23 mouse cellular contexts compared by ENCODE assay signal in the genomic region with DNA sequence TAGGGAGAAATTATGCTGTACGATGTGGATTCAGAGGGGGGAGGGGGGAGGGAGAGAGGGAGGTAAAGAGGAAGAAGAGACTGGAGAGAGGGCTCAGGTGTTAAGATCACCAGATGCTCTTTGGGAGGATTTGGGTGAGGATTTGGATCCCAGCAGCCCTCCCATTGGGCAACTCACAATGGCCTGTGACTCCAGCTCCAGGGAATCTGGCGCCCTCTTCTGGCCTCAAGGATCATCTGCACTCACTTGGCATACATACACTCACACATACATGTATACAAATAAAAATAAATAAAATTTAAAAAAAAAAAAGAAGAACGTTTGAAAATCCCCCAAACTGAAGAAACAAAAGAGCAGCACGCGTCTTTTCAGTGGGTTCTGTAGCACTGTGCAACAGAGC. TPM values are rescaled to one million over a fixed set of nuclear protein-coding genes. Genes with fewer than 3 reads are reported as not detected.
DNase-seq lines count a peak whose midpoint lies in the region; ATAC-seq and TF ChIP-seq lines count a peak whose summit lies in the region.
"Had no signal": no experiment of that assay in that cellular context is flagged by ENCODE, and none has a peak within 500 bp of the region (broad histone marks: within the 10 kb centered on the region; RNA-seq: fewer than 3 reads in every experiment).

No protein-coding gene starts in this region.

- H3K4me3 ChIP-seq in forebrain, postnatal 0 days (ENCODE audit: low read depth, low read length): no peak overlapping the region
- no peak overlapping the region for H3K4me3 ChIP-seq in forebrain, embryonic 10.5 days
- H3K4me3 ChIP-seq in liver, embryonic 14.5 days (ENCODE audit: insufficient read depth in 1 of 2, low read depth in 2 of 2, low read length in 2 of 2): no peak overlapping the region
- no peak overlapping the region for H3K4me3 ChIP-seq in liver, embryonic 12.5 days
- H3K4me3 ChIP-seq in ES-Bruce4 (ENCODE audit: low read depth, low read length): no peak overlapping the region
- no peak overlapping the region for H3K4me3 ChIP-seq in bone marrow, adult 2 months (replicated peaks; ENCODE audit: control insufficient read depth, low read depth, low read length)
- no peak overlapping the region for H3K4me3 ChIP-seq in limb, embryonic 10.5 days
- H3K4me3 ChIP-seq: limb, embryonic 13.5 days; neural tube, embryonic 12.5 days had no signal

- H3K27me3 ChIP-seq in forebrain, postnatal 0 days (ENCODE audit: insufficient read depth, low read length): no peaks in the 10 kb centered on the region
- no peaks in the 10 kb centered on the region for H3K27me3 ChIP-seq in forebrain, embryonic 10.5 days (ENCODE audit: poor library complexity, severe bottlenecking)
- no peaks in the 10 kb centered on the region for H3K27me3 ChIP-seq in liver, embryonic 14.5 days (ENCODE audit: control insufficient read depth, insufficient read depth, low read length)
- 0 out of 2 replicates have a peak, but pooled peaks cover 5% of the 10 kb centered on the region for H3K27me3 ChIP-seq in liver, embryonic 12.5 days (replicated peaks)
- H3K27me3 ChIP-seq in ES-Bruce4 (ENCODE audit: control insufficient read depth, insufficient read depth, low read length, poor library complexity, severe bottlenecking): no peaks in the 10 kb centered on the region
- H3K27me3 ChIP-seq in limb, embryonic 10.5 days (ENCODE audit: low read depth, poor library complexity, severe bottlenecking): no peaks in the 10 kb centered on the region
- H3K27me3 ChIP-seq: CH12.LX; limb, embryonic 13.5 days; neural tube, embryonic 12.5 days had no signal

- H3K27ac ChIP-seq in forebrain, postnatal 0 days (ENCODE audit: low read depth, low read length): no peak overlapping the region; the same call in 1 of the 2 replicates
- no peak overlapping the region for H3K27ac ChIP-seq in forebrain, embryonic 10.5 days
- no peak overlapping the region for H3K27ac ChIP-seq in liver, embryonic 14.5 days
- no peak overlapping the region for H3K27ac ChIP-seq in liver, embryonic 12.5 days
- no peak overlapping the region for H3K27ac ChIP-seq in ES-Bruce4 (ENCODE audit: insufficient read depth, low read length)
- H3K27ac ChIP-seq in bone marrow, adult 2 months (ENCODE audit: control insufficient read depth, insufficient read depth, low read depth, low read length, poor library complexity): no peak overlapping the region
- H3K27ac ChIP-seq in limb, embryonic 10.5 days: no peak overlapping the region
- H3K27ac ChIP-seq: limb, embryonic 13.5 days; neural tube, embryonic 12.5 days had no signal

- TF ChIP-seq EP300 in liver, embryonic 14.5 days (IDR thresholded peaks at IDR 0.05; ENCODE audit: low read depth): no peak
- no peak for TF ChIP-seq EP300 in ES-Bruce4 (IDR thresholded peaks at IDR 0.05; ENCODE audit: insufficient read depth, low read depth, low read length)

- no peak overlapping the region for H3K4me2 ChIP-seq in forebrain, postnatal 0 days (ENCODE audit: low read depth)
- no peak overlapping the region for H3K4me2 ChIP-seq in liver, embryonic 14.5 days (ENCODE audit: low read depth)
- no peak overlapping the region for H3K4me2 ChIP-seq in liver, embryonic 12.5 days
- H3K4me2 ChIP-seq: heart, embryonic 11.5 days; limb, embryonic 13.5 days; midbrain, embryonic 11.5 days; neural tube, embryonic 12.5 days had no signal

- no peaks in the 10 kb centered on the region for H3K4me1 ChIP-seq in forebrain, postnatal 0 days (ENCODE audit: insufficient read depth)
- H3K4me1 ChIP-seq in forebrain, embryonic 10.5 days: no peaks in the 10 kb centered on the region
- H3K4me1 ChIP-seq in liver, embryonic 14.5 days (replicated peaks; ENCODE audit: control insufficient read depth in 2 of 2, insufficient read depth in 2 of 2, low read length in 1 of 2): no peaks in the 10 kb centered on the region
- no peaks in the 10 kb centered on the region for H3K4me1 ChIP-seq in liver, embryonic 12.5 days
- no peaks in the 10 kb centered on the region for H3K4me1 ChIP-seq in ES-Bruce4 (ENCODE audit: control insufficient read depth, insufficient read depth, low read length)
- no peaks in the 10 kb centered on the region for H3K4me1 ChIP-seq in bone marrow, adult 2 months (ENCODE audit: control insufficient read depth, insufficient read depth, low read length)
- no peaks in the 10 kb centered on the region for H3K4me1 ChIP-seq in limb, embryonic 10.5 days
- H3K4me1 ChIP-seq: limb, embryonic 13.5 days; neural tube, embryonic 12.5 days had no signal

- no peaks in the 10 kb centered on the region for H3K9me3 ChIP-seq in forebrain, postnatal 0 days (ENCODE audit: low read length)
- no peaks in the 10 kb centered on the region for H3K9me3 ChIP-seq in forebrain, embryonic 10.5 days
- H3K9me3 ChIP-seq in liver, embryonic 14.5 days (ENCODE audit: control insufficient read depth, low read length): no peaks in the 10 kb centered on the region
- H3K9me3 ChIP-seq in liver, embryonic 12.5 days (replicated peaks): no peaks in the 10 kb centered on the region
- peaks cover 8% of the 10 kb centered on the region for H3K9me3 ChIP-seq in ES-Bruce4 (replicated peaks; ENCODE audit: control insufficient read depth, insufficient read depth, low read length, poor library complexity, severe bottlenecking)
- no peaks in the 10 kb centered on the region for H3K9me3 ChIP-seq in limb, embryonic 10.5 days (replicated peaks)
- H3K9me3 ChIP-seq: limb, embryonic 13.5 days; neural tube, embryonic 12.5 days had no signal

- H3K36me3 ChIP-seq in forebrain, postnatal 0 days (ENCODE audit: insufficient read depth): no peaks in the 10 kb centered on the region
- H3K36me3 ChIP-seq in forebrain, embryonic 10.5 days (replicated peaks): no peaks in the 10 kb centered on the region
- H3K36me3 ChIP-seq in liver, embryonic 14.5 days (replicated peaks; ENCODE audit: control insufficient read depth, insufficient read depth, low read depth): no peaks in the 10 kb centered on the region
- no peaks in the 10 kb centered on the region for H3K36me3 ChIP-seq in liver, embryonic 12.5 days
- no peaks in the 10 kb centered on the region for H3K36me3 ChIP-seq in ES-Bruce4 (ENCODE audit: control insufficient read depth, insufficient read depth, low read length, poor library complexity, severe bottlenecking)
- H3K36me3 ChIP-seq in limb, embryonic 10.5 days: no peaks in the 10 kb centered on the region
- H3K36me3 ChIP-seq: limb, embryonic 13.5 days; neural tube, embryonic 12.5 days had no signal

- H3K9ac ChIP-seq in forebrain, postnatal 0 days: no peak overlapping the region
- H3K9ac ChIP-seq in liver, embryonic 14.5 days (replicated peaks): no peak overlapping the region
- no peak overlapping the region for H3K9ac ChIP-seq in liver, embryonic 12.5 days
- no peak overlapping the region for H3K9ac ChIP-seq in ES-Bruce4 (ENCODE audit: low read depth, poor library complexity, severe bottlenecking)
- H3K9ac ChIP-seq: limb, embryonic 13.5 days; neural tube, embryonic 12.5 days had no signal

- TF ChIP-seq POLR2A in ES-Bruce4 (IDR thresholded peaks at IDR 0.05; ENCODE audit: insufficient read depth, low read length): no peak
- TF ChIP-seq POLR2A in bone marrow, adult 2 months (IDR thresholded peaks at IDR 0.05; ENCODE audit: borderline replicate concordance, control insufficient read depth, low read depth, low read length): no peak

- no peak for ATAC-seq in forebrain, postnatal 0 days
- no peak for ATAC-seq in liver, embryonic 14.5 days (ENCODE audit: insufficient read depth)
- ATAC-seq in liver, embryonic 12.5 days: no peak

- 0 out of 2 replicates have a peak, but pooled peaks have one; percentile 28 for TF ChIP-seq CTCF in forebrain, postnatal 0 days (IDR thresholded peaks at IDR 0.05; ENCODE audit: low read depth)
- peak; percentile 37 for TF ChIP-seq CTCF in liver, embryonic 14.5 days (IDR thresholded peaks at IDR 0.05; ENCODE audit: low read depth)
- TF ChIP-seq CTCF in ES-Bruce4 (IDR thresholded peaks at IDR 0.05; ENCODE audit: low read depth, low read length): peak; percentile 48
- peak; percentile 16; the same call in 1 of the 2 replicates for TF ChIP-seq CTCF in bone marrow, adult 2 months (IDR thresholded peaks at IDR 0.05; ENCODE audit: control insufficient read depth, insufficient read depth, low read length)

- 73% methylated on average over 5 of the region's 5 CpGs for WGBS in forebrain, postnatal 0 days
- 72% methylated on average over 5 of the region's 5 CpGs for WGBS in forebrain, embryonic 10.5 days
- WGBS in liver, embryonic 14.5 days (ENCODE audit: insufficient replicate concordance): 61% methylated on average over 5 of the region's 5 CpGs
- 66% methylated on average over 5 of the region's 5 CpGs for WGBS in liver, embryonic 12.5 days (ENCODE audit: insufficient replicate concordance)
- WGBS in bone marrow, adult 2 months: 71% methylated on average over 5 of the region's 5 CpGs
- 76% methylated on average over 5 of the region's 5 CpGs for WGBS in limb, embryonic 10.5 days

- no peak for DNase-seq in forebrain, postnatal 0 days
- no peak for DNase-seq in forebrain, embryonic 10.5 days (ENCODE audit: extremely low spot score, low spot score)
- DNase-seq in liver, embryonic 14.5 days (ENCODE audit: low read depth in 3 of 3, low spot score in 3 of 3): no peak
- no peak for DNase-seq in heart, adult 18-20 months
- no peak for DNase-seq in limb, embryonic 10.5 days (ENCODE audit: low spot score)
- DNase-seq: cerebellum, adult 11-12 months; embryo, embryonic 11 days; heart, postnatal 10 days; kidney, adult 9 months; kidney, postnatal 36 days; lung, adult 2 months; lung, postnatal 4 days; right cerebral cortex, postnatal 14 days; spleen, adult 18-20 months; thymus, adult 2 months had no signal

RNA-seq across cellular contexts. Expression of gene Csnk2a2, which starts 16.4 kb away (rescaled TPM):
- total RNA-seq in forebrain, postnatal 0 days (2014; rRNA removed): 26.7 TPM in 2 replicates
- 7.7 and 9.9 TPM in 2 replicates for polyA plus RNA-seq in forebrain, postnatal 0 days (2015; fragmentation: Nextera tagmentation; extraction: Ambion mirVana)
- 15.2 and 15.9 TPM in 2 replicates for polyA plus RNA-seq in forebrain, embryonic 10.5 days (2016; fragmentation: Nextera tagmentation; extraction: Ambion mirVana)
- 9.7 and 12.8 TPM in 2 replicates for polyA plus RNA-seq in liver, embryonic 14.5 days (2012; rRNA removed)
- 6.9 and 7.1 TPM in 2 replicates for polyA plus RNA-seq in liver, embryonic 14.5 days (2014; fragmentation: Nextera tagmentation; extraction: Ambion mirVana)
- polyA plus RNA-seq in liver, embryonic 12.5 days (2016; fragmentation: Nextera tagmentation; extraction: Ambion mirVana): 7.2 and 7.3 TPM in 2 replicates
- polyA plus RNA-seq in ES-Bruce4 (2011; ENCODE audit: insufficient read depth, insufficient read length, low read depth, missing spikeins): 210 and 236 TPM in 2 replicates
- 16.6 and 26.1 TPM in 2 replicates for polyA plus RNA-seq in bone marrow, adult 2 months (2011; ENCODE audit: insufficient read depth, insufficient read length, low replicate concordance, missing spikeins)
- total RNA-seq in heart, adult 18-20 months (2021): 10 to 100 TPM; 30.2 to 34.7 TPM
- 14.0 and 16.4 TPM in 2 replicates for polyA plus RNA-seq in limb, embryonic 10.5 days (2016; fragmentation: Nextera tagmentation; extraction: Ambion mirVana)

RNA-seq across cellular contexts. Expression of gene Ccdc113, which starts 27.6 kb away (rescaled TPM):
- total RNA-seq in forebrain, postnatal 0 days (2014; rRNA removed): 3.4 and 3.7 TPM in 2 replicates
- polyA plus RNA-seq in forebrain, postnatal 0 days (2015; fragmentation: Nextera tagmentation; extraction: Ambion mirVana): 3.3 and 5.3 TPM in 2 replicates
- 0.15 TPM in 1 of 2 replicates, not detected in the other for polyA plus RNA-seq in forebrain, embryonic 10.5 days (2016; fragmentation: Nextera tagmentation; extraction: Ambion mirVana)
- polyA plus RNA-seq in liver, embryonic 14.5 days (2012; rRNA removed): not detected in 2 replicates
- not detected in 2 replicates for polyA plus RNA-seq in liver, embryonic 14.5 days (2014; fragmentation: Nextera tagmentation; extraction: Ambion mirVana)
- polyA plus RNA-seq in liver, embryonic 12.5 days (2016; fragmentation: Nextera tagmentation; extraction: Ambion mirVana): not detected in 2 replicates
- polyA plus RNA-seq in ES-Bruce4 (2011; ENCODE audit: insufficient read depth, insufficient read length, low read depth, missing spikeins): 0.52 and 1.9 TPM in 2 replicates
- not detected in 2 replicates for polyA plus RNA-seq in bone marrow, adult 2 months (2011; ENCODE audit: insufficient read depth, insufficient read length, low replicate concordance, missing spikeins)
- total RNA-seq in heart, adult 18-20 months (2021): under 1 TPM in 1 of 2 experiments, not detected in 1; 0.23 TPM
- polyA plus RNA-seq in limb, embryonic 10.5 days (2016; fragmentation: Nextera tagmentation; extraction: Ambion mirVana): 0.11 TPM in 1 of 2 replicates, not detected in the other
- total RNA-seq: CH12.LX had no signal
- polyA plus RNA-seq: midbrain, embryonic 11.5 days had no signal
